Mouse (Mus musculus): ENCODE measurements around the gene Lrrc27. TPM values are rescaled to one million over a fixed set of nuclear protein-coding genes. Genes with fewer than 3 reads are reported as not detected.

Gene Lrrc27
- total RNA-seq, 2 experiments from 2014 or later: 0.94 to 2.9 TPM

GRCm38 (mm10) chr7:139211761-139212160, 1.0 kb upstream of the Lrrc27 start:
- no peak for ATAC-seq (replicated peaks; ENCODE audit: low FRiP score, poor library complexity, severe bottlenecking)

GRCm38 (mm10) chr7:139213751-139214150, 963 bp downstream of the Lrrc27 start:
- ATAC-seq (replicated peaks; ENCODE audit: low FRiP score, poor library complexity, severe bottlenecking): no peak

GRCm38 (mm10) chr7:139214160-139214559, 1.4 kb downstream of the Lrrc27 start:
- no peak for ATAC-seq (replicated peaks; ENCODE audit: low FRiP score, poor library complexity, severe bottlenecking)

GRCm38 (mm10) chr7:139214596-139215340, 2.0 kb downstream of the Lrrc27 start:
- no peak for ATAC-seq (replicated peaks; ENCODE audit: low FRiP score, poor library complexity, severe bottlenecking)

GRCm38 (mm10) chr7:139215516-139215915, 2.7 kb downstream of the Lrrc27 start:
- ATAC-seq (replicated peaks; ENCODE audit: low FRiP score, poor library complexity, severe bottlenecking): no peak

- no peak for ATAC-seq (replicated peaks; ENCODE audit: low FRiP score, poor library complexity, severe bottlenecking)
Measured at GRCm38 (mm10) chr7:139215946-139216345, 3.2 kb downstream of the Lrrc27 start.

- no peak for ATAC-seq (replicated peaks; ENCODE audit: low FRiP score, poor library complexity, severe bottlenecking)
Measured at GRCm38 (mm10) chr7:139216464-139216863, 3.7 kb downstream of the Lrrc27 start.

- no peak for ATAC-seq (replicated peaks; ENCODE audit: low FRiP score, poor library complexity, severe bottlenecking)
Measured at GRCm38 (mm10) chr7:139217046-139217445, 4.3 kb downstream of the Lrrc27 start.

- no peak for ATAC-seq (replicated peaks; ENCODE audit: low FRiP score, poor library complexity, severe bottlenecking)
Measured at GRCm38 (mm10) chr7:139218641-139219415, 6.0 kb downstream of the Lrrc27 start.

GRCm38 (mm10) chr7:139219486-139219885, 6.7 kb downstream of the Lrrc27 start:
- no peak for ATAC-seq (replicated peaks; ENCODE audit: low FRiP score, poor library complexity, severe bottlenecking)

GRCm38 (mm10) chr7:139220303-139220702, 7.5 kb downstream of the Lrrc27 start:
- ATAC-seq (replicated peaks; ENCODE audit: low FRiP score, poor library complexity, severe bottlenecking): no peak

- no peak for ATAC-seq (replicated peaks; ENCODE audit: low FRiP score, poor library complexity, severe bottlenecking)
Measured at GRCm38 (mm10) chr7:139221072-139221471, 8.3 kb downstream of the Lrrc27 start.

- no peak for ATAC-seq (replicated peaks; ENCODE audit: low FRiP score, poor library complexity, severe bottlenecking)
Measured at GRCm38 (mm10) chr7:139221856-139222255, 9.1 kb downstream of the Lrrc27 start.

- no peak for ATAC-seq (replicated peaks; ENCODE audit: low FRiP score, poor library complexity, severe bottlenecking)
Measured at GRCm38 (mm10) chr7:139222341-139222740, 9.6 kb downstream of the Lrrc27 start.

GRCm38 (mm10) chr7:139224070-139224469, 11.3 kb downstream of the Lrrc27 start:
- no peak for ATAC-seq (replicated peaks; ENCODE audit: low FRiP score, poor library complexity, severe bottlenecking)

- no peak for ATAC-seq (replicated peaks; ENCODE audit: low FRiP score, poor library complexity, severe bottlenecking)
Measured at GRCm38 (mm10) chr7:139224725-139225124, 11.9 kb downstream of the Lrrc27 start.

GRCm38 (mm10) chr7:139226416-139226815, 13.6 kb downstream of the Lrrc27 start:
- ATAC-seq (replicated peaks; ENCODE audit: low FRiP score, poor library complexity, severe bottlenecking): no peak

- no peak for ATAC-seq (replicated peaks; ENCODE audit: low FRiP score, poor library complexity, severe bottlenecking)
Measured at GRCm38 (mm10) chr7:139228447-139229171, 15.8 kb downstream of the Lrrc27 start.

GRCm38 (mm10) chr7:139229837-139230236, 17.0 kb downstream of the Lrrc27 start:
- no peak for ATAC-seq (replicated peaks; ENCODE audit: low FRiP score, poor library complexity, severe bottlenecking)

GRCm38 (mm10) chr7:139230241-139230640, 17.5 kb downstream of the Lrrc27 start:
- no peak for ATAC-seq (replicated peaks; ENCODE audit: low FRiP score, poor library complexity, severe bottlenecking)
